Mouse (Mus musculus) bone marrow macrophage, adult 2 months (primary cell): ENCODE results near the gene Rbms3.

ENCODE experiments used
- CTCF ChIP-seq: IDR thresholded peaks from 2 replicates; pipeline ENCODE4 v1.5.1; 2012; ENCODE audit warnings: low read depth, mild to moderate bottlenecking, low read length, moderate library complexity
- POLR2A ChIP-seq: IDR thresholded peaks from 2 replicates; pipeline ENCODE4 v1.6.1; 2012; ENCODE audit warnings: mild to moderate bottlenecking, low read depth, low read length, borderline replicate concordance

DNA sequence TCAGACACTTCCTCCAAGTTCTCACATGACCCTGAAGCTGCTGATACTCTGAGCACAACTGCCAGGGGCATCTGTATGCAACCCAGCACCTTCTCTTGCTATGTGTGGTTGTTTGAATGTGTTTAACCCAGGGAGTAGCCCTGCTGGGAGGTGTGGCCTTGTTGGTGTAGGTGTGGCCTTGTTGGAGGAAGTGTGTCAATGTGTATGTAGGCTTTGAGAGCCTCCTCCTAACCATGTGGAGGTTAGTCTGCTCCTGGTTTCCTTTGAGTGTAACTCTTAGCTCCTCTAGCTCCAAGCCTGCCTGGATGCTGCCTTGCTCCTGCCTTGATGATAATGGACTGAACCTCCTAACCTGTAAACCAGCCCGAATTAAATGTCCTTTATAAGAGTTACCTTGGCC lies 812.5 kb downstream of the Rbms3 start:
- no peak for TF ChIP-seq POLR2A
- no peak for TF ChIP-seq CTCF
